Mouse (Mus musculus) stomach, postnatal 0 days (tissue): ENCODE data around the gene Rpap1.

Experiments
- CTCF ChIP-seq: IDR thresholded peaks from 2 replicates; pipeline ENCODE4 v1.5.1; 2016; ENCODE audit warnings: antibody characterized with exemption, low read depth, mild to moderate bottlenecking, moderate library complexity
- EP300 ChIP-seq: optimal IDR thresholded peaks from 2 replicates; pipeline ENCODE3; 2016; ENCODE audit warnings: antibody characterized with exemption

- TF ChIP-seq CTCF (no peak), EP300 (no peak)
Measured at GRCm38 (mm10) chr2:119730735-119731134, 56.6 kb downstream of the Rpap1 start.
